Mouse (Mus musculus): ENCODE measurements around the gene Exosc10.

Exosc10 gene

GRCm38 (mm10) chr4:148610631-148611364 is 52.6 kb downstream of the Exosc10 start:
- DNase-seq = no peak

GRCm38 (mm10) chr4:148612557-148612956 is 54.3 kb downstream of the Exosc10 start:
- DNase-seq = no peak

GRCm38 (mm10) chr4:148613738-148614137 is 55.5 kb downstream of the Exosc10 start:
- DNase-seq = no peak

- no peak for DNase-seq
These were observed 61.6 kb downstream of the Exosc10 start for GRCm38 (mm10) chr4:148619805-148620204.

GRCm38 (mm10) chr4:148620718-148621117 is 62.5 kb downstream of the Exosc10 start:
- no peak for DNase-seq

- no peak for DNase-seq
These were observed 64.3 kb downstream of the Exosc10 start for GRCm38 (mm10) chr4:148622485-148622884.

- no peak for DNase-seq
These were observed 65.4 kb downstream of the Exosc10 start for GRCm38 (mm10) chr4:148623609-148624008.

- DNase-seq = no peak
These were observed 66.8 kb downstream of the Exosc10 start for GRCm38 (mm10) chr4:148625010-148625409.

- DNase-seq = no peak
These were observed 67.8 kb downstream of the Exosc10 start for GRCm38 (mm10) chr4:148625756-148626622.

- peak; percentile 93 for DNase-seq
These were observed 68.5 kb downstream of the Exosc10 start, which contains the start of gene Tardbp for GRCm38 (mm10) chr4:148626623-148627185. TSS of gene Tardbp (minus strand) at chr4:148627019.

- DNase-seq = no peak
These were observed 69.0 kb downstream of the Exosc10 start for GRCm38 (mm10) chr4:148627246-148627645.
